Mouse (Mus musculus) heart, embryonic 10.5 days (tissue): ENCODE results near the gene Chchd5. TPM values are rescaled to one million over a fixed set of nuclear protein-coding genes. Genes with fewer than 3 reads are reported as not detected.

Source experiments
- DNase-seq: peaks from one replicate; pipeline ENCODE4 v3.0.0-alpha.2; 2017; ENCODE audit warnings: low spot score
- H3K27ac ChIP-seq: fragments of 300-500 bp; sonication (generic); 2 replicates; pipeline ENCODE4 v1.5.1; 2016; ENCODE audit warnings: mild to moderate bottlenecking
- H3K27me3 ChIP-seq: fragments of 300-500 bp; sonication (generic); 2 replicates; pipeline ENCODE4 v1.6.1; 2016; ENCODE audit warnings: mild to moderate bottlenecking; ENCODE audit not compliant: poor library complexity, insufficient read depth, severe bottlenecking
- H3K36me3 ChIP-seq: fragments of 300-500 bp; sonication (generic); 2 replicates; pipeline ENCODE4 v1.6.1; 2016; ENCODE audit warnings: mild to moderate bottlenecking, moderate library complexity
- H3K4me1 ChIP-seq: fragments of 300-500 bp; sonication (generic); 2 replicates; pipeline ENCODE4 v1.6.1; 2016; ENCODE audit warnings: mild to moderate bottlenecking
- H3K4me3 ChIP-seq: fragments of 300-500 bp; sonication (generic); 2 replicates; pipeline ENCODE4 v1.5.1; 2016; ENCODE audit warnings: mild to moderate bottlenecking, moderate library complexity
- H3K9me3 ChIP-seq: fragments of 300-500 bp; sonication (generic); 2 replicates; pipeline ENCODE4 v1.6.1; 2016; ENCODE audit warnings: mild to moderate bottlenecking, moderate library complexity
- WGBS: fragments of 180-500 bp; shearing (Covaris S2); methylation state at CpG from one replicate; pipeline ENCODE4 v1.1.7; 2016; 5-methylcytosine and 5-hydroxymethylcytosine counted together
- polyA plus RNA-seq: library from polyadenylated mRNA; unstranded; fragments of >200 nt; fragmentation: Nextera tagmentation; extraction: Ambion mirVana; gene quantifications from 2 replicates; pipeline ENCODE4 v1.2.1, GENCODE M21; 2016

The Chchd5 gene
- polyA plus RNA-seq, 1 experiment from 2014 or later, result 22.0 TPM

GRCm38 (mm10) chr2:129118061-129118460, 11.4 kb upstream of the Chchd5 start:
- H3K27me3 ChIP-seq, result no peaks in the 10 kb centered on the region
- no peak for DNase-seq
- H3K4me1 ChIP-seq, result no peaks in the 10 kb centered on the region
- WGBS, result 92% methylated on average over 12 of the region's 12 CpGs
- peaks cover 95% of the 10 kb centered on the region for H3K36me3 ChIP-seq
- H3K27ac ChIP-seq, result no peak overlapping the region
- no peak overlapping the region for H3K4me3 ChIP-seq
- no peaks in the 10 kb centered on the region for H3K9me3 ChIP-seq

DNA sequence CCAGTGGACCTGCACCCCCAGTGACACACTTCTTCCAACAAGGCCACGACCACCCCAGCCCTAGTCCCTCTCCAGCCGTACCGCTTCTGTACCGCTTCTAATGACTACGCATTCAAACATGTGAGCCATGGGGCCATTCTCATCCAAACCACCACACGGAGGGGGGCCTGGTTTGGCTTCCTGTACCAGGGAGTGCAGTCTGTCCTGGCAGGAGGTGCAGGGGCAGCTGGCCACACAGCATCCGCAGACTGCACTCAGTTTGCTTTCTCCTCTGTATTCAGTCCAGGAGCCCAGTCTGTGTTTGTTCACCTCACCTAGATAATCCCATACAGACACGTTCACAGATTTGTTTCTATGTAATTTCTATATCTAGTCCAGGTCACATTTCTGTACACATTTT, 7.5 kb upstream of the Chchd5 start:
- peaks cover 94% of the 10 kb centered on the region for H3K36me3 ChIP-seq
- DNase-seq, result no peak
- H3K4me1 ChIP-seq, result no peaks in the 10 kb centered on the region
- no peak overlapping the region for H3K4me3 ChIP-seq
- WGBS, result 95% methylated on average over 8 of the region's 8 CpGs
- no peaks in the 10 kb centered on the region for H3K9me3 ChIP-seq
- no peaks in the 10 kb centered on the region for H3K27me3 ChIP-seq
- no peak overlapping the region for H3K27ac ChIP-seq

- no peaks in the 10 kb centered on the region for H3K27me3 ChIP-seq
- no peaks in the 10 kb centered on the region for H3K9me3 ChIP-seq
- H3K4me3 ChIP-seq, result peak overlapping the region; percentile 82
- peak overlapping the region; percentile 93 for H3K27ac ChIP-seq
- WGBS, result 37% methylated on average over 18 of the region's 18 CpGs
- DNase-seq, result no peak
- H3K4me1 ChIP-seq, result peaks cover 19% of the 10 kb centered on the region; the same call in 1 of the 2 replicates
- peaks cover 58% of the 10 kb centered on the region for H3K36me3 ChIP-seq
These were observed 566 bp downstream of the Chchd5 start for GRCm38 (mm10) chr2:129129987-129130545.

DNA sequence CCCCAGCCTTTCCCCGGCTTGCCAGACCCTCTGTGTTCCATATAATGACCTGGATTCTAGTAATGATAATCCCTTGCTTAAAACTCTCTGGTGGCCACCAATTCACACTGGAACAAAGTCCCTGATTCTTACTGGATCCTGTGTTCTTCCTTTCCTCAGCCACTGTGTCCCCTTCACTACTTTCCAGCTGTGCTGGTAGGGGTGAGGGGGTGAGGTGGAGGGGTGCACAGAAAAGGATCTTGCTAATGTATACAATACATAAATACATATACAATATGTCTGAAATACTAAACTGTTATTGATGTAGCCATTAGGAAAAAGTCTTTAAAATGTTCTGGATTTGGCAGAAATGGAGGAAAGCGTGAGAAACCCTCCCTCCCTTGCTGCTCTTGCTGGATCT, 1.3 kb downstream of the Chchd5 start:
- Histone ChIP-seq H3K4me3 (peak overlapping the region; percentile 82), H3K36me3 (peaks cover 51% of the 10 kb centered on the region), H3K4me1 (peaks cover 19% of the 10 kb centered on the region; the same call in 1 of the 2 replicates), H3K27ac (peak overlapping the region; percentile 93; the same call in 1 of the 2 replicates), H3K27me3 (no peaks in the 10 kb centered on the region), H3K9me3 (no peaks in the 10 kb centered on the region)
- 93% methylated on average over 2 of the region's 2 CpGs for whole genome bisulfite sequencing
- no peak for DNase-seq

DNA sequence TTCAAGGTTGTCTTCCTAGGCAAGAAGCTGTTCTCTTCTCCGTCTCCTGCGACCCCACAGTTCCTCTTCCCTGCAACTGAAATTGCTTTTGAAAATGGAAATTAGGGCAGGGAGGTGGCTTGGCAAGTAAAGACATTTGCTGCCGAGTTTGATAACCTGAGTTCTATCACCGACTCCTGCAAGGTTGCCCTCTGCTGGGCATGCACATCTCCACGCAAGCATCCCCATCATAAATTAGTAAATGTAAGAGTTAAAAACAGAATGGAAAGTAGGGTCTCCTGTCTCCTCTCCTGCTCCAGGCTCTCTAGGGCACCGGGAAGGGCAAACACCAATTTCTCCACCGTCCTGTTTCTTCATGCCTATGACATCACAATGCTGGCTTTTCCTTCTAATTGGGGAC, 2.7 kb downstream of the Chchd5 start:
- H3K27ac ChIP-seq, result no peak overlapping the region
- no peaks in the 10 kb centered on the region for H3K9me3 ChIP-seq
- 93% methylated on average over 7 of the region's 7 CpGs for WGBS
- H3K27me3 ChIP-seq, result no peaks in the 10 kb centered on the region
- peaks cover 19% of the 10 kb centered on the region; the same call in 1 of the 2 replicates for H3K4me1 ChIP-seq
- H3K36me3 ChIP-seq, result peaks cover 38% of the 10 kb centered on the region
- DNase-seq, result no peak
- no peak overlapping the region for H3K4me3 ChIP-seq

- no peaks in the 10 kb centered on the region for H3K27me3 ChIP-seq
- H3K9me3 ChIP-seq, result no peaks in the 10 kb centered on the region
- no peak overlapping the region for H3K27ac ChIP-seq
- peaks cover 29% of the 10 kb centered on the region for H3K36me3 ChIP-seq
- 96% methylated on average over 14 of the region's 14 CpGs for WGBS
- no peak overlapping the region for H3K4me3 ChIP-seq
- peaks cover 19% of the 10 kb centered on the region; the same call in 1 of the 2 replicates for H3K4me1 ChIP-seq
- DNase-seq, result no peak
These were observed 3.7 kb downstream of the Chchd5 start for GRCm38 (mm10) chr2:129133006-129133805.

GRCm38 (mm10) chr2:129139906-129140305, 10.4 kb downstream of the Chchd5 start:
- WGBS, result 85% methylated on average over 10 of the region's 10 CpGs
- Histone ChIP-seq H3K36me3 (no peaks in the 10 kb centered on the region), H3K4me3 (no peak overlapping the region), H3K27ac (no peak overlapping the region), H3K4me1 (0 out of 2 replicates have a peak, but pooled peaks cover 4% of the 10 kb centered on the region), H3K27me3 (no peaks in the 10 kb centered on the region), H3K9me3 (no peaks in the 10 kb centered on the region)
- no peak for DNase-seq

DNA sequence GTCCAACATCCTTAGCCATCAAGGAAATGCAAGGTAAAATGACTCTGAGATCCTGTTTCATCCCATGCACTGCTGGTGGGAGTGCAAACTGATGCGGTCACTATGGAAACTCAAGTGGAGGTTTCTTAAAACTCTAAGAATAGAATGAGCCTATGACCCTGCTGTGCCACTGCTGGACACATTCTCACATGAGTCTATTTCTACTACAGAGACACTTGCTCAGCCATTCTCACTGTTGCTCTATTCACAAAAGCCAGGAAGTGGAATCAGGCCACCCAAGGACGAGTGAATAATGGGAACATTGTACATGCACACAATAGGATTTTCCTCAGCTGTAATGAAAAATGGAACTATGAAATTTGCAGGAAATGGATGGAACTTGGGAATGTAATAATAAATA, 19.3 kb downstream of the Chchd5 start:
- Histone ChIP-seq H3K27ac (no peak overlapping the region), H3K27me3 (no peaks in the 10 kb centered on the region), H3K4me1 (no peaks in the 10 kb centered on the region), H3K9me3 (no peaks in the 10 kb centered on the region), H3K4me3 (no peak overlapping the region), H3K36me3 (no peaks in the 10 kb centered on the region)
- DNase-seq, result no peak
- 61% methylated on average over 2 of the region's 2 CpGs for WGBS

DNA sequence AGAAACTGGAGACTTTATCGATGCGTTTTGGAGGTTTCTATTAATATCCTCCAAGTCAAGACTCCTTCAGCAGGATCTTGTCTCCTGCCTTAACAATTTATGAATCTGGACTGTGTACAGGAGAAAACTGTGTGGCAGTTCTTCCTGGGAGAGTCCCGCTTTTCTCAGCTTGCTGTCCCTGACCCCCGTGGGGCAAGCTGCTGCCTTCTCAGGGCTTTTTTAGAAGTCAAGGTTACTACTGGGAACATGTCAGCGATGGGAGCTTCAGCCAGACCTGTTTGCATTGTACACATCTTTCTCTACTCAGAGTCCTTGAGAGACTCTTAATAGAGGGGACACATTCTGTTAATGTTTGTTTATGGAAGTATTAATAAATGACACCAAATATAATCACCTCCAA, 20.9 kb downstream of the Chchd5 start:
- 77% methylated on average over 5 of the region's 5 CpGs for WGBS
- no peak overlapping the region for H3K27ac ChIP-seq

DNA sequence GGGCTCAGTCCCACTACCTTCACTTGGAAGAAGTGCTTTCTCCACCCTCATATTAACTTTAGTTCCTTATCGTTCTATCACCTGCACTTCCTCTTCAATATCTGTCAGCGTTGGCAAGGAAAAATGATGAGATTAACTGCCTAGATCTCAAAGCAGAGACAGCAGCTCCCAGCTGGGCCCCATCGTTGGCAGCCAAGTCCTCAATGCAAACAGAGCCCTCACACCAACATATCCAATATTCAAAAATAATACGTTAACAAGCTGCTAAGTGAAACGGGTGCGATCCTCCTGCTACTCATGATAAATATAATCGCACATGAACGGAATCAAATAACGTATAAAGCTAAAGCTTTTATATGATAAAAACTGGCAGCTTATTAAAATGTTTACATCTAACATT, 21.6 kb downstream of the Chchd5 start:
- no peak overlapping the region for H3K27ac ChIP-seq
- no peaks in the 10 kb centered on the region for H3K9me3 ChIP-seq
- H3K27me3 ChIP-seq, result no peaks in the 10 kb centered on the region
- no peak overlapping the region for H3K4me3 ChIP-seq
- no peaks in the 10 kb centered on the region for H3K36me3 ChIP-seq
- 84% methylated on average over 9 of the region's 9 CpGs for WGBS
- no peak for DNase-seq
- H3K4me1 ChIP-seq, result no peaks in the 10 kb centered on the region

More for the DNA sequence above, 20.9 kb downstream of the Chchd5 start:
- H3K27me3 ChIP-seq, result no peaks in the 10 kb centered on the region
- H3K36me3 ChIP-seq, result no peaks in the 10 kb centered on the region
- no peaks in the 10 kb centered on the region for H3K4me1 ChIP-seq
- no peak for DNase-seq
- no peak overlapping the region for H3K4me3 ChIP-seq
- no peaks in the 10 kb centered on the region for H3K9me3 ChIP-seq

GRCm38 (mm10) chr2:129152751-129153150, 23.3 kb downstream of the Chchd5 start:
- 74% methylated on average over 1 of the region's 1 CpGs for WGBS
- Histone ChIP-seq H3K4me3 (no peak overlapping the region), H3K36me3 (no peaks in the 10 kb centered on the region), H3K9me3 (no peaks in the 10 kb centered on the region), H3K4me1 (no peaks in the 10 kb centered on the region), H3K27me3 (no peaks in the 10 kb centered on the region), H3K27ac (no peak overlapping the region)
- no peak for DNase-seq

GRCm38 (mm10) chr2:129164815-129165214, 35.3 kb downstream of the Chchd5 start:
- Histone ChIP-seq H3K27me3 (no peaks in the 10 kb centered on the region), H3K4me3 (no peak overlapping the region), H3K9me3 (no peaks in the 10 kb centered on the region), H3K4me1 (peaks cover 12% of the 10 kb centered on the region; the same call in 1 of the 2 replicates), H3K36me3 (no peaks in the 10 kb centered on the region), H3K27ac (no peak overlapping the region)
- WGBS, result 70% methylated on average over 5 of the region's 5 CpGs
- peak; percentile 42 for DNase-seq
